Mouse (Mus musculus) heart, postnatal 14 days (tissue): ENCODE results near the gene Gpr12. TPM values are rescaled to one million over a fixed set of nuclear protein-coding genes. Genes with fewer than 3 reads are reported as not detected.
"Not testable (repeated sequence)": the region's sequence is repeated elsewhere in the genome, so short reads cannot be mapped to it uniquely, and the experiment has no call there.

Source experiments
- DNase-seq, 2 experiments: peaks; one replicate each; pipeline ENCODE4 v3.0.0; 2021 to 2022
- intact Hi-C: fragments of 180-260 bp; cut with DNase I; formaldehyde crosslinking; loops from one replicate; pipeline ENCODE4 v1.15.1; 2025
- total RNA-seq, 2 experiments: library from RNA; stranded (reverse); gene quantifications; 2 replicates each; pipeline ENCODE4 v1.2.3; 2021

Gpr12 gene
- total RNA-seq, 2 experiments from 2014 or later, result not detected

DNA sequence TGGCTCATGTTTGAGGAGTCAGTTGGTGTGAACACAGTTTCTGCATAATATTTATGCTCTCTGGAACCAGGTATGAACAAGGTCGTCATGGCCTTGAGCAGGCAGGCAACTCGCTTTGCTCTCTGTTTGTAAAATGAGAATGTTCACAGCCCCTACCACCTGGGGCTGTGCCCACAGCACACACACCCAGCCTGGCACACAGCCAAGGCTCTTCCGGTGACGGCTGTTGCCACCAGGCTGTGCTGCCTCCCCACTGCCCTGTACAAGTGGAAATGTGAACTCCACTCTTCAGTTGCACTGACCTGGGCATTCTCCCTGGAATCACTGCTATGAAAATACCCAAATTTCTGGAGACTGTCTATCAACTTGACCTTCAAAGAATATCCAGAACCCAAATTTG, 5.9 kb upstream of the Gpr12 start:
- DNase-seq, result no peak
- intact Hi-C loops, result no loop called here

DNA sequence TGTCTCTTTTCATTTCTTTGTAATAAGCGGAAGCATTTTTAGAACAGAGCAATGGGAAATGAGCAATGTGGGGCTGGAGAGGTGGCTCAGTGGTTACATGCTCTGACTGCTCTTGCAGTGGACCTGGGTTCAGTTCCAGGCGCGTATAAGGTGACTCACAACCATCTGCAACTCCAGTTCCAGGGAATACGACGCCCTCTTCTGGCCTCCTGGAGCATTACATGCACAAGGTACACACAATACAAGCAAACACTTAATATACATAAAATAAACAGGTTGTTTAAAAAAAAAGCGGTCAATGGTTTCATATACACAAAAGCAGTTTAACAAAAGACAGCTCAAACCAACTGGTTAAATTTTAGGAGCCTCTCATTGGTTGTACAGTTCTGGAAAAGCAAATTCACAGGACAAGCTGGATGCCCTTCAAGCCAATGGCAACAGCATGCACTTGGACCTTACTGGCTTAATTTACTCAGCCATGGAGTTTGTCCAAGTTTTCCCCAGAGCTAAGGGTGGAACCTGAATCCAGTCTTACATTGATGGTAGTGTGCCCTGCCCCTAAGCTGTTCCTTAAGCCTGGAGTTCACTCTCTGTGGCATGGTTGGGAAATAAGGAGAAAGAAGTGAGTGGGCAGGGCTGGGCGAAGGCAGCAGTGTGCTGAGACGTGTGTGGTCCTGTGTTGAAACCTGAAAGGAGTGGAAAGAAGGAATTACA, 1.5 kb upstream of the Gpr12 start:
- no peak for DNase-seq
- intact Hi-C loops, result no loop called here

DNA sequence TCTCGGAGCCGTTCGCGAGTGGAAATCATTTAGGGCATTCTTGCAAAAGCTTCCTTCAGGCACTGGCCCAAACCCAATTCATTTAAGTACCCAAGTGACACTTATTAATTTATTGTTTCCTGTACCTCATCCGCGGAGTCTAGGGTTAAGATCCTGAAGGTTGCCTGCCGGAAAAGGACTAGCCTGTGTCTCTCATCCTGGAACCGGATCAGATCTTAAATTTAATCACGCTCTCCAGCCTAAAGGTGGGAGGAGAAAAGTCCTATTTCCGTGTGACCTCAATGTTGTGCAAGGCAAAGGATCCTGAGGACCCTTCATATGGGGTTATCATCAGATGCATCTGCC, 240 bp upstream of the Gpr12 start:
- intact Hi-C loops, result no loop called here

DNA sequence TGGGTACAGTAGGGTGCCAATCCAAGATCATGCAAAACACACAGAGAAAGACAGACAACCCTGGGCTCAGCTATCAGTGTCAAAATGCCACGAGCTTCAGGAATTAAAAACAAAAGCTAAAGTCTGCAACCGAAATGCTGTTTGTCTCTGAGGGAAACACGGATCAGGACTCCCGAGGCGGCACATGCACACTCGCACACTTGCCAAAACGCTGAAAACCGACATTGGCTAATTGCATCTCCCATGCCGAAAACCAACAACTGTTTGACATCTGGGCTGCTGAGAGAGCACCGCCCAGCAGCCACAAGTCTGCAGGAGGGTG, 922 bp downstream of the Gpr12 start:
- DNase-seq, result no peak
- intact Hi-C loops, result no loop called here

More for the DNA sequence above, 240 bp upstream of the Gpr12 start:
- no peak for DNase-seq

GRCm38 (mm10) chr5:146576668-146577067, 8.4 kb downstream of the Gpr12 start:
- intact Hi-C loops, result no loop called here

GRCm38 (mm10) chr5:146572735-146573042, 12.3 kb downstream of the Gpr12 start:
- intact Hi-C loops, DNase-seq: not testable (repeated sequence)

More at GRCm38 (mm10) chr5:146576668-146577067, 8.4 kb downstream of the Gpr12 start:
- no peak for DNase-seq

DNA sequence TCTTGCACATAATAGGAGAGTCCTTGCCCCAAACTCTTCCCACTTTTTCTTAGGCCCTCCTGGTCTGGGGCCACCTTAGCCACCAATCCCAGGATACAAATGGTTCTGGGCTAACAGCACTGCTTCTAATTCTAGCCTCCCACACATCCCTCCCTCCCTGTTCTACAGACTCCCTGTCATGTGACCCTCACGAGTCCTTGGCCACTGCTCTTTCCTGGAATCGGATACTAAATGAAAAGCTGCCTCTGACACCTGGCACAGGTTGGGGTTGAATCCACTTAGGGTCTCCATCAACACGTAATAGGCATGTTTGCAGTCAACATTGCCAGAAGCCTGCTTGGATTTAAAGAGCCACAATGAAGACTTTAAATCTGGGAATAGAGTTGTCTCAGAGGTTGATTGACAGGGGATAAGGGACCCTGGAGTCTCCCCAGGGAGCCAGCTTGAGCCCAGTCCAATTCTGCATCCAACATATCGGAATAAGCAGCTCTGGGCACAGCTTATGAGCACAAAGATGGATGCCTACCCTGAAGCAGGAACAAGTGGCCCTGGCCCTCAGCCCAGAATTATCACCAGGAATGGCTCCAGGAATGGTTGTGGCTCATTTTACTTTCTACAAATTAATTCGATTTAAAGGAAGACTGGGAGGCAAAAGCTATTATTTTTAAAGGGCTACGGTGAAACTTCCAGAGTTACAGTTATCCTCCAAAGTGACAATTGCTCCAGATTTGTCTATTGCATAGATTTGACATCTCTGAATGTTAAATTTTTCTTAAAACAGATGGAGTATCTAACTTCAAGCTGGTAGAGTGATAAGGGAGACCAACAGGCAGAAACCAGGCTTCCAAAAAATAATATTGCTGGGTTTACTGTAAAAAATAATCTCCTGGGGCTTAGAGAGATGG, 13.0 kb downstream of the Gpr12 start:
- intact Hi-C loops, result not testable (repeated sequence)
- DNase-seq, result peak; percentile 37 to 64

DNA sequence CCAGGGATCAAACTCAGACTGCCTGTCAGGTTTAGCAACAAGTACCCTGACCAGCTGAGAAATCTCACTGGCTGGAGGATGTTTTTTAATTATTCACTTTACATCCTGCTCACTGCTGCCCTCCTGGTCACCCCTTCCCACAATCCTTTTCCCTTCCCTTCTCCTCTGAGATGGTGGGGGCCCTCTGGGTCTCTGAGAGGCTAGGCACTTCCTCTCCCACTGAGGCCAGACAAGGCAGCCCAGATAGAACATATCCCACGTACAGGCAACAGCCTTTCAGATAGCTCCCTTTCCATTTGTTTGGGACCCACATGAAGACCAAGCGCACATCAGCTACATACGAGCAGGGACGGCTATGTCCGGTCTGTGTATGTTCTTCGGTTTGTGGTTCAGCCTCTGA, 14.9 kb downstream of the Gpr12 start:
- intact Hi-C loops, DNase-seq: not testable (repeated sequence)

DNA sequence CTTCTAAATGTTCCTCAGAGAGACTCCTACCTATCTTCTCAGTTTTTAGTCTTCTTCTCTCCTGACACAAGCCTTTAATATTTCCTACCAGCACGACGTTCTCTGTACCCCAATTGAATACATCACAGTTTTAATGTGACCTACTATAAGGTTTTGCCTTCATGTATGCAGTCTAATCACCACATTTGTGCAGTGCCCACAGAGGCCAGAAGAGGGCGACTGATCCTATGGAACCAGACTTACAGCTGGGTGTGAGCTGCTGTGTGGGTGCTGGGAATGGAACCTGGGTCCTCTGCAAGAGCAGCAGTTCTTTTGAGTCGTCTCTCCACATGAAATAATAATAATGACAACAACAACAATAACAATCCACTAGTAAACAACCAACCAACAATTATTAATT, 18.0 kb downstream of the Gpr12 start:
- intact Hi-C loops, result no loop called here
- DNase-seq, result no peak

DNA sequence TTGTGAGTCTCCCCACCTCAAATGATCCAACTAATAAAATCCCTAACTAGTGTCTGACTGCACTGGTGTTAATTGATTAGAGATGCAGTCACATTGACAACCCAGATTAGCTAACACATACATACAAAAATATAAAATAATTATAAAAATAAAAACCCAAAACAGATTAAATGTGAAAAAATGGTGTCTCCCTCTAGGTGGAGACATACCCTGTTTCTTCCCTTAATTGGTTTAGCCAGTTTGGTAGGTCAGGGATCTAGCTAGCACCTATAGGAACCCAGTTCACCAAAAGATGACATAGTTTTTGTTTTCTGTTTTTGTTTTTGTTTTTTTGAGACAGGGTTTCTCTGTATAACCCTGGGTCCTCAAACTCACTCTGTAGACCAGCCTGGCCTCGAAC, 20.8 kb downstream of the Gpr12 start:
- DNase-seq, result no peak
- intact Hi-C loops, result no loop called here

- intact Hi-C loops, result not testable (repeated sequence)
Measured at GRCm38 (mm10) chr5:146555836-146556235, 29.2 kb downstream of the Gpr12 start, which contains the start of gene Gm3415. Gene Gm3415, plus strand, starts transcription at chr5:146556136.

GRCm38 (mm10) chr5:146537347-146537746, 47.7 kb downstream of the Gpr12 start, which contains the start of gene Gm3409:
Gene Gm3409, plus strand, starts transcription at chr5:146537647.
- DNase-seq, intact Hi-C loops: not testable (repeated sequence)

More at GRCm38 (mm10) chr5:146555836-146556235, 29.2 kb downstream of the Gpr12 start, which contains the start of gene Gm3415:
- DNase-seq, result not testable (repeated sequence)

Other genes starting within 250 kb of the Gpr12 start
- under 1 TPM; 0.31 to 0.39 TPM for gene Wasf3, start 200.3 kb downstream of the Gpr12 start, total RNA-seq
- gene Gm6408, start 103.3 kb downstream of the Gpr12 start, total RNA-seq, result not detected
- not detected for gene Gm6370, start 93.9 kb downstream of the Gpr12 start, total RNA-seq
- not detected for gene 4930449I24Rik, start 82.8 kb downstream of the Gpr12 start, total RNA-seq
- not detected for gene Gm3402, start 71.1 kb downstream of the Gpr12 start, total RNA-seq
- gene Gm3404, start 59.4 kb downstream of the Gpr12 start, total RNA-seq, result not detected
- gene Gm3409, start 47.6 kb downstream of the Gpr12 start, total RNA-seq, result not detected
- gene Gm3415, start 29.1 kb downstream of the Gpr12 start, total RNA-seq, result not detected
- gene Usp12, start 209.8 kb upstream of the Gpr12 start, total RNA-seq, result 10 to 100 TPM; 17.6 to 18.6 TPM
- gene Rpl21, start 247.7 kb upstream of the Gpr12 start, total RNA-seq, result 100 to 1,000 TPM; 122 to 126 TPM